Mouse (Mus musculus): ENCODE measurements at regions not wholly inside any gene's neighbourhood (a gene's known extent, or its start where the extent isn't known, plus 50 kb on each side); places are given as distances from the start of the nearest gene placed in this dataset.

DNA sequence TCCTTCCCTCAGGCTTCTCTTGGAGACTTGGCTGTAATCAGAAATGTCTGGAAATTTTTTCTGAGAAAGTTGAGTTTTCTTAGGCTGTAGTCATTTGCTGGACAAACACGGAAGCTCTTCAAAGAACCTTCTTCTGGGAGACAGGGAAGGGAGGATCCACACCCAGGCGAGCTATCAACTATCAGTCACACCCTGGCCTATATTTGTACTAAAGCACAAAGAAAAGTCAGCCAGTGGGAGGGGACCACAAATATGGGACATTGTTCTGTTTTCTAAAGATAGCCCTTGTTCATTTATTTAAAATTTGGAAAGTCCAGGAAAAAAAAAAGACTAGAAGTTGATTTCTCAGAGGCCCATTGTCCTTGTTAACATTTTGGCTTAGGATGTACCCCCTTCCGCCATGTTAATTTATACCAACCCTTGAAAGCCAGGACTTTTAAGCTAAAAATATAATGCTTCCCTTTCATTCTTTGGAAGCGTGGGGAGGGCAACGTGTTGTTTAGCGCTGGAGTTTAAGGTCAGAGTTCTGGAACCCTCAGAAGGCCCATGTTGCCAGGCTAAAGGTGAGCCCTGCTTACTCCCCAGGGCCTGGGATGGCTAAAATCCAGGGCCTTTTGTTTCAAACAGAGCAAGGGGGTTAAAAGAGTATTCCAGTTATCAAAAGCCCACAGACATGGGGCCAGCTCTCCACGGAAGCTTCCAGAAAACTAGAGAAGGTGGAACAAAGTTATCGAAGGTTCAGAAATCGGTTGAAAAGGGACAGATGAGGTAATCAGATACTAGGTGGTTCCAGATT is 99.0 kb upstream of the Max start:
- intact Hi-C loops (cut with DNase I): no loop called here
- DNase-seq: no peak

DNA sequence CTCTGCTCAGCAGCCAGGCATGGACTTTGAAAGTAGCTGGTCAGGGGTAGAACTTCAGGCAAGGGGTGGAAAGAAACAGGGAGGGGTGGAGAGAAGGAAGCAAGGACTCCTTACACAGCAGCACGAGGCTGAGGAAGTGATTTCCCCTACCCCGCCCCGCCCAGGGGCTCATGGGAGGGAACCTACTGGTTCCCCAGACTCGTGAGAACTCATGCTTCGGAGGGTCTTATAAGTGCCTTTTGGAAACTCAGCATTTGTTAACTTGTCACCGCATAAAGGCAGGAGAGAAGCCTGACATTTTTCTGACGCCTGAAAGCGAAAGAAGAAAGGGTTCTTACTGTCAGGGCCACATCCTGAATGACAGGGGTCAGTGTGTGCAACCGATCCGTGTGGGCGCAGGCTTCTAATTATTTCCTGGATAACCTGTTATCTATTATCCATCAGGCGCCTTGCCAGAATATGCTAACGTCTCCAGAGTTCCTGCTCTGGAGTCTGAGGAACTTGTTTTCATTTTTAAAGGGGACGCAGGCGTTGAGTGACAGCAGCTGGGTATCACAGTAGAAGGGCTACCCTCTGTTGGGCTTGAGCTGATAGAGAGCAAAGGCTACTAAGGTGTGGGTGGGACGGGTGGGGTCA is 98.2 kb upstream of the Max start:
- peak in 1 of 2 experiments; percentile 27 for DNase-seq
- intact Hi-C loops (cut with DNase I): no loop called here

DNA sequence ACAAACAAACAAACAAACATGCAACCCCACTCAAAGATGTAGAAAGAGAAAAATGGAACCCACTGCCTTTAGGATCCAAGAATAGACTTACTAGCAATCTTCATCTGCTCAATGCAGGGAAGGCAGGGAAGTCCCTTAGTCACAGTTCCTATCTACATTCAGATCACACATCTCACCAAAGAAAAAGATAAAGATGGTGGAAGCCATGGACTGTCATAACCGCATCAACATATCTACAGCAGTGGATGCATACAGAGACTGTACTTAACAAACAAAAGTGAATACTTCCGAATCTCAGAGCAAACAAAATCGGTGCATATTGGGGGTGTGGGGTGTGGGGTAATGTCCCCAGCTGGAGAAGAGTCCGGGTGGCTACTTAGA is 97.7 kb upstream of the Max start:
- no peak for DNase-seq
- intact Hi-C loops (cut with DNase I): no loop called here

DNA sequence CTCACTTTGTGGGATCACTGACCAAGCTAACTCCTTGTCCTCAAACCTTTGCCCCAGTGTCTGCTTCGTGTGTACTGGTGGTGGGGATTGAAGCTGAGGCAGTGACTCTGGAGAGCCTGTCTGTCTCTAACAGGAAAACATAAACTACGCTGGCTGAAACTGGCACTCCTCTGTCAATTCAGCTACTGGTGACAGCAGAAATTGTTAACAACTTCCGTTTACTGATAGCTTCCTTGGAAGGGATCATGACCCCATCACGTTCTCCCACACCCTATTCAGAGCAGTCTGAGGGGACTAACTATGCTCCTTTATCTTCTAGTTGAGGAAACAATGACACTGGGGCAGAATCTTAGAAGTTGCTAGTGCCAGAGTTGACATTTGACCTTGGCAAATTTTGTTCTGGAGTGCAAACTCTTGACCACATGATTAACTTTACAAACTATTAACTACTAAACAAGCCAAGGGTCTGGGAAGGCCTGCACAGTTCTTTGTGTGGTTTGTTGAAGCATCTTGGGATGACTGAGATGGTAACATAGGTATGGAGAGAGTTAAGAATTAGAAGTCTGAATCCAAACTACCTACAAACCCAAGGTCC is 96.7 kb upstream of the Max start:
- DNase-seq: no peak
- intact Hi-C loops (cut with DNase I): no loop called here

DNA sequence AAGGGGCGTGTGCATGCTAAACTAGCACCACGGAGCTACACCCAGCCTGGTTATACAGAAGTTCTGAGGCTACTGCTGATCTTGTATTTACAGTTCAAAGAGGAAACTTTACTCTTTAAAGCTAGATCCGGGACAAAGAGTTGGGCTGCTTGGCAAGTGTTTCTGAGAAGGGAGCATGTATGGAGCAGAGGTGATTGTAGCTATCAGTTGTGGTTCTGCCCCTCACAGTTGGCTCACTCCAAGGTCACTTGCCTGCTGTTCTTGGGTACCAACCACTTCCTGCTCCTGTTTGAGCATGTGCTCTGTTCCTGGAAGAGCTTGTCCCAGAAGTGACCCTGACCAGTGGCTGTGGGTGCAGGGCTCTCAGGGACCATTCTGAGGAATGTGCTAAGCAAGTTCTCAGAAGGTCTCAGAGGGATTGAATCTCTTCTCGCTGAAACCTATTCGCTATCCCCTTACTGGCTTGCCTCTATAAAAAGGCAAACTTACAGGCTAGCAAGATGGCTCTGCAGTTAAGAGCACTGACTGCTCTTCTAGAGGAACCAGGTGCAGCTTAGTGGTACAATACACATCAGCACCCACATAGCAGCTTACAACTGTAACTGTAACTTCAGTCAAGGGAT is 94.9 kb upstream of the Max start:
- intact Hi-C loops (cut with DNase I): no loop called here
- DNase-seq: no peak

DNA sequence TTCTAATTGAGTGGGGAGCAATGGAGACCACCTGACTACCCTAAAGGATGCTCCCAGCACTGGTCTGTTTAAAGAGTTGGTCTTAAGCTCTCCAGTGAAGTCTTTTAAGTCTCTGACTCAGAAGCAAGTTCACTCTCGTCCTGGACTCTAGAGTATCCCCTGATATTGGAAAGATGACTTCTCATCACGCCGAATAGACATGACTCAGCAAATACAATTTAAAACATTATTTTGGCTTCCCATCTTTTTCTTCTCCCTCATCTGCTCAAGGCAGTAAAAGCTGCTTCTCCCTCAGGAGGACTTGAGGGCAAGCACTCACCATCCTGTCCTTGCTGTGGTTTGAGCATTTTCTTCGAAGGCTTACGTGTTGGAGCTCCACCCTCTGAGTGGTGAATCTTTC is 92.7 kb upstream of the Max start:
- intact Hi-C loops (cut with DNase I): no loop called here
- no peak for DNase-seq

DNA sequence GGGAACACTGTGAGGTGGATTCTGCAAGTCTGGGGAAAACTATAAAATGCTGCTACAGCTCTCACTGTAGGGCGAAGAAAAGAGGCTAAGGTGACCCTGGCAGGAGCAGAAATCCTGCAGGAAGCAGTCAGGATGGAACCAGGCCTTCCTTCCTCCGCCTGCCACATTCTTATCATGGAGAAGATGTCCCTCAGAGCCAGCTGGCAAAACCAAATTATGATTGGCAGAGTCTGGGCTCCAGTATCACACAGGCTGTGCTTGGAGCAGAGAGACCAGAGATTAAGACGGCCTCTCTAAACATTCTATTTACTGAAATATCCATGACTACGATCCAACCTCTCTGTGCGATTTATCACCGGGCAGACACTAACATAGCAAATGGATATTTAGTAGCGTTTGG is 92.2 kb upstream of the Max start:
- intact Hi-C loops (cut with DNase I): no loop called here
- DNase-seq: no peak

DNA sequence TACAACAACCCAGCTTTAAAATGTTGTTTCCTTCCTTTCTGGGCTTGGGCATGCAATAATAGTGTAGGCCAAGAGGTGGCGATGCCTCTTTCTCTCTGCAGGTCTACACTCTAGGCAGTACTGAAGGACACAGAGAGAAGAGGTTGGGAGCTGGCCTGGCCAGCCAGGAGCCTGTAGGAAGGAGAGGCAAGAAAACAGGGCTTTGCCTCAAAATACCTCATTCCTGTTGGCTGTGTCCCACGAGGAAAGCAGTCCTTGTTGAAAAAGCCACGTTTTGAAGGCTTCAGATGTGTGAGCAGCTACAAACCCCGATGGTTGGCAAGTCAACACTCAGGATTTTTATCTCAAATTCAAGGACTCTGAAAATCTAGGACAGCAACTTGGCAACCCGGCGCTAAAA is 90.9 kb upstream of the Max start:
- intact Hi-C loops (cut with DNase I): no loop called here
- DNase-seq: peak; percentile 30 to 39

DNA sequence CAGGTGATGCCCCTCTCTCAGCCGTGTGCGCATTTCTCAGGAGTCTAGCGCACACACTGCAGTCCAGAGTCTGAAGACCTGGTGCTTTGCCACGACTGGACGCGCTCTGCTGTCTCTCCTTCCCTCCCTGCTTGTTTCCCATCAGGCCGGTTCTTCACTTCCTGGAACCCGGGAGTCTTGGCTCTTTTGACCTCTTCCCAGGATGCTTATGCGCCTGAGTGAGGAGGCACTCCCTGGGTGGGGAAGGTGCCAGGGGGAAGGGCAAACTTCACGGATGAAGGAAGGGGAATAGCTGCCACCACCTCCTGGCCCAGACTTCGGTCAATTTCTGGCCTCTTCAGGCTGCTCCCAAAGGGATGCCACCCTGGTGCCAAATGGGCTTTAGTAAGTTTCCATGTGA is 86.4 kb upstream of the Max start:
- intact Hi-C loops (cut with DNase I): no loop called here
- DNase-seq: no peak

DNA sequence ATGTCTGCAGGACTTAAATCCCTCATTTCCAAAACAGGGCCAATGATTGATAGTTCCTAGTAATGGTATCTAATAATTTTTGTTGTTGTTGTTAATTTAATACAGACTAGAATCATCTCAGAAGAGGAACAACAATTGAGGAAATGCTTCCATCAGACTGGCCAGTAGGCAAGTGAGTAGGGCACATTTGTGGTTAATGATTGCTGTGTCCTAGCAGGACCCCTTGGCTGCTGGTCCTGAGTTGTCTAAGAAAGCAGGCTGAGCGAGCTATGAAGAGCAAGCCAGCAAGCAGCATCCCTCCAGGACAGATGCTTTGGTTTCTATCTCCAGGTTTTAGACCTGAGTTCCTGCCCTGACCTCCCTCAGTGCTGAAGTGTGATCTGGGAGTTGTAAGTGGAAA is 85.3 kb upstream of the Max start:
- DNase-seq: no peak
- intact Hi-C loops (cut with DNase I): no loop called here

DNA sequence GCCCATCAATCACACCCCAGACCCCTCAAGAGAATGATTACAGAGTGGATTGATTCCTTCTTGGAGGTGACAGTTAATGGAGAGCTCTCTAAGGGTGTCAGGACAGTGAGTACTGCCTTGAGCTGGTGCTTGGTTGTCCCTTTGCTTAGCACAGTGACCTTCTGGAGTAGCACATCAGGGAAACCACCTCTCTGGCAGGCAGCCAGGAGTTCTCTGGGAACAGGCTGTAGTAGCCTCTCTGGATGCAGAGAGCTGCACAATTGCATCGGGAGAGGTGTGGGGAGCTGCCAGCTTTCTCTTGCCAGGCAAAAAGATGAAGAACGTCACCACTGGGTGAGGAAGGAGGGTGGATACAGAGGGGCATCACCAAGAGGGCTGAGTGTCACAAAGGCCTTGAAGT is 84.0 kb upstream of the Max start:
- DNase-seq: no peak
- intact Hi-C loops (cut with DNase I): no loop called here

DNA sequence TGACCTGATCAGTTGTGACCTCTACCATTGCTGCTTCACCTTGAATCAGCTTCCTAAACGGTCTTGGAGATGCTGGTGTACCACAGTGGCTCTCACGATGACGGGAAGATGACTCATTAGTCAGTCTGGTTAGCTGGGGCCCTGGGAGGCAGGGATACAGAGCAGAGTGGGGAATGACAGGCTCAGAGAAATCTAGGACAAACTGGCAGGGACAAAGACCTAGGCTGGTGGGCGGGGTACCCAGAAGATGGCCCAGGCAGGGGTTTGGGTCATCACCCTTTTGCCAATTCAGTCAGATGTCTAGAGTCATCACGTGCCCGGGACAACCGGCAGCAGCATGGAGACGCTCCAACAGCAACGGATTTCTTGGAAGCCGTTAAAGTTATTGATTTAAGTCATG is 83.4 kb upstream of the Max start:
- no peak for DNase-seq
- intact Hi-C loops (cut with DNase I): no loop called here

DNA sequence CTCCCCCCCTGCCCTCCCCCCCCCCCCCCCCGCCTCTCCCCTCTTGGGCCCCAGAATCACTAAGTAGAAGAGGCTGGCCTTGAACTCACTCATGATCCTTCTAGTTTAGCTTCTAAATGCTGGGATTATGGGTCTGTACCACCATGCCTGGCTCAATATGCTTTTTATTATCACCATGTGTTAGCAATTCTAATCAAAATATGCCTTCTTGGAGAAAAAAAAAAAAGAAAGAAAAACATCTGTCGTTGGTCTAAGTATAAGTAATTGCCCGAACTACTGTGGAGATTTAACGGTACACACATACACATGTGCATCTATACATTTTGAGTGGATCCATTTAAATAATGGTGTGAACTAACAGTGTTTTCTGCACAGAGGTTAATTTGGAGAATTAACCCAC is 80.4 kb upstream of the Max start:
- intact Hi-C loops (cut with DNase I): no loop called here
- no peak for DNase-seq

DNA sequence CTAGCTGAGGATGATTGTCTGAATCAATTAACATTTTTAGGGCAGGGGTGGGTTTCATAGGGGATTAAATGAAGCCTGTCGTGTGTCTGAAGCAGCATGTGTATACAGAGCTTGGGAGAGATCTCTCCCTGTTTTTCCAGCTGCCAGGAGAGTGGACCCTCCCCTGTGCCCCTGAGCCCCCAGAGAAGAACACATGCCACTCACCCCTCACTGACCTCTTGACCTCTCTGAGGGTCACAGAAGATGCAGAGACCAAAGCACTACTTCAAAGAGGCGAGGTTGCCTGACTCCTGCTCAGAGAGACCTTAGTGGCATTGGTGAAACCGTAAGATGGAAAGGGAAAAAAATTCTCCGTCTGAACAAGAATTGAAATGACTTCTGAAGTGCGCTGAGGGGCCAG is 79.1 kb upstream of the Max start:
- intact Hi-C loops (cut with DNase I): no loop called here

DNA sequence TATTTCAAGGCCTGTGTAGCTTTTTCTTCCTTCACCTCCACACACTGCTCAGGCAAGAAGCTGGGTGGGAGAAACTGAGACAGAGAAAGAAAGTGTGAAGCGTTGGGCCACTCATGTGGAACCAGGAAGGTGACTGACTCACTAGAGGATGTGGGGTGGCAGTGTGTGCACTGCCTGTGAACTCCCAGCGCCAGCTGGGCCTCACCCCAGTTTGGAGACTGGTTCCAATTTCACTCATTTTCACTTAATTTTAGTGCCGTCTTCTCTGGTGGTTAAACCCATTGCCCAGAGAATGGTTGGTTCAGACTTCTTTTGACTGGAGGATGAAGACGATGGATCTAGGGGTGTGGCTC is 77.9 kb upstream of the Max start:
- intact Hi-C loops (cut with DNase I): no loop called here

More for the DNA sequence above, 79.1 kb upstream of the Max start:
- no peak for DNase-seq

DNA sequence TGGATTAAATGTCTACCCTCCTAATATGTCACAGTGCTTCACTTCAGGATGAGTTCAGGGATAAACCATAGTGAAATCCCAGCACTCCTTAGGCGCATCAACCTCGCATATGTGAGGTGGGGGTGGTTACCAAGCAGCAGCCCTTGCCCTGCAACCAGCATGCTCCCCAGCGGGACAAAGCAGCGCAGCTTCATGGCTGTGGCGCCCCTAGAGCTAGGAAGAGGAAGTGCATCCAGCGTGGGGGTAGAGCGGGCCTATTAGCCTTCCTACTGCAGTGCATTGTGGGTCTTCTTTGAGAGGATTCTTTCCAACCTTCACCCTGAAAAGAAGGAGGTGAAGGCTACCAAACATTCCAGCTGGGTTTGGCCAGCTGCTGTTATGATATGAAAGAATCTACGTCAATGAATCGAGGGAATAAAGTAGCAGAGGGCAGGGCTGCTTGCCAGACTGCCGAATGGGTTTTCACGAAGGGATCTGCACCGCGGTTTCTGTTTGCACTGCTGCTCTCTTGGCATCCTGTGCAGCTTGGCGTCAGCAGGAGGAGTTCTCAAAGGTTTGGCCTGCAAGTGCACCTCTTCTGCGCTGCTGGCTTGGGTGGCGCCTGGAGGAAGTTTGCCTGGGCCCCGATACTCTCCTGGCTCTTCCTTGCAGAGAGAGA is 77.4 kb upstream of the Max start:
- intact Hi-C loops (cut with DNase I): no loop called here

More for the DNA sequence above, 77.9 kb upstream of the Max start:
- DNase-seq: no peak

DNA sequence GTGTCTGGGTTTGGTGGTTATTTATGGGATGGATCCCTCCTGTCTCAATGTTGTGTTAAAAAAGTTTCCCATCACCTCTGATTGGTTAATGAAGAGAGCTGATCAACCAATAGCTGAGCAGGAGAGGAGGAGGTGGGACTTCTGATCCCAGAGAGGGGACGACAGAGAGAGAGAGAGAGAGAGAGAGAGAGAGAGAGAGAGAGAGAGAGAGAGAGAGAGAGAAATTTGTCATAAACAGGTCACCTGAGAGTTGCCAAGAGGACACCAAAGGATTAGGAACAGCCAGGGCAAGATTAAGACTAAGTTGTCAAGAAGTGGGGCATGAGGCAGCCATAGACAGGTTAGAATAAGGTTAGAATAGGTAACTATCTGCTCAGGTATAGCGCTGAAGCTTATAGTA is 73.7 kb upstream of the Max start:
- intact Hi-C loops (cut with DNase I): no loop called here
- DNase-seq: no peak

More for the DNA sequence above, 77.4 kb upstream of the Max start:
- DNase-seq: peak; percentile 24 to 26

DNA sequence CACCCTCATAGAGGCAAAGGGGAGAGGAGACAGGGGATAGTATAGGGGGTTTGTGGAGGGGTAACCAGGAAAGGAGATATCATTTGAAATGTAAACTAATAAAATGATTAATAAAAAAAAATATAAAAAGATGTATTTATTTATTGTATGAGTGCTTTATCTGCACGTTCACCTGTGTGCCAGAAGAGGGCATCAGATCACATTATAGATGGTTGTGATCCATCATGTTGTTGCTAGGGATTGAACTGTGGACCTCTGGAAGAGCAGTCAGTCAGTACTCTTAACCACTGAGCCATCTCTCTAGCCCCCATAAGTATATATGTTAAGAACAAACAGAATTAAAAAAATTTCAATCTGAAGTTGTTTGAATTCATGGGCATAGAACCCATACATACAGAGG is 69.4 kb upstream of the Max start:
- DNase-seq: no peak
- intact Hi-C loops (cut with DNase I): no loop called here

DNA sequence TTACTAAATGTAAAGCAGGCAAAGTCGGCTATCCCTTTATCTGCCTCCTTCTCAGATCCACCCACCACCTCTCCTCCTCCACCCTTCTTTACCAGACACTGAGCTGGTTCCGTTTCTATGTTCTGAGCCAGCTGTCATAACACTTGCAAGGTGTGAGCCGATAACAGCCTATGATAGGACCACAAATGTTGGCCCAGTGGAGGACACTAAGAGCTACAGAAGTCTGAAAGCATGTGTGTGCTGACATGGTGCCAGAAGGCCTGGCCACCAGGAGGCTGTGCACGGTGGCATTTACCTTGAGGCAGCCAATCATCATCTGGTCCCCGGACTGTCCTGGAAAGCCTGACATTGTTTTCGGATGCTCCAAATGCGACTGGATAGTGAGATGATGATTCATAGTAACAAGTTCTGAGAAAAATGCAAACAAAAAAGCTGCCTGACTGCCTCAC is 63.5 kb upstream of the Max start:
- intact Hi-C loops (cut with DNase I): no loop called here
- DNase-seq: no peak

DNA sequence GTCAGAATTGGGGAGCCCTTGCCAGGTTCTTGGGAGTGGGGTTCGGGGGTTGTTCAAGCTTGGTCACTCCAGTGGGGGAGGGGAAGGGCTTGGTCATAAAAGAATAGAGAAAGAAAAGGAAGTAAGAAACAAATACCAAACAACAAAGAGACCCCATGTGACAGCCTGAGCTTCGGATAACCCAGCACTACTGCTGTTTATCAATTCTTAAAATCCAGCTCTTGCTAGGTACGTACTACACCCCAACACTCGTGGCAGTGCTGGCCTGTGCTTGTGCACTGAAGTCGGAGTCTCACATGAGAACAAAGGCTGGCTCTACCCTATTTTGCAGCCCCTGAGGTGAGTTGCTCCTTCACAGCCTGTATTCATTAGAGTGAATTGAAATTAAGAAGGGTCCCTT is 60.5 kb upstream of the Max start:
- no peak for DNase-seq
- intact Hi-C loops (cut with DNase I): no loop called here

DNA sequence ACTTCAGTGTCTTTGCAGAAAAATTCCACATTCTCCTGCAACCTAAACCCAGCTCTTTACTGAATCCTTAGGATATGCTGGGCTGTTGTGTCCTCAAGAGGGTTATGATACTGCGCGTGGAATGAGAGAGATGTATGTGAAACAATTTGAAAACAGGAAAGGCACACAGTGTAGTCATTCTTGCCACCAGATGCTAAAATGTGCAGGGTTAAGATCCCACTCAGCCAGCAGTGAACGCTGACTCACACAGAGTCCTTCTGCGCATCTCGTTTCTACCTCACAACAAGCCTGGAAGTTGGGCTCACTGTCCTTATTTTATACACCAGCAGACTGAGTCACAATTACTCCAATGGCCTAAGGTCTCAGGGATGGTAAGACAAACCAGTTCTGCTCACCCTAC is 59.9 kb upstream of the Max start:
- intact Hi-C loops (cut with DNase I): no loop called here

More for the DNA sequence above, 59.9 kb upstream of the Max start:
- DNase-seq: no peak
